Mouse (Mus musculus) erythroblast, embryonic 14.5 days (primary cell): Measurements from ENCODE around the gene Card10.

Experiments
- GATA1 ChIP-seq: IDR thresholded peaks from 2 replicates; pipeline ENCODE4 v1.6.1; 2012; ENCODE audit warnings: low read length, inconsistent platforms, mixed read lengths
- TAL1 ChIP-seq: IDR thresholded peaks from 3 replicates; pipeline ENCODE4 v1.6.1; 2012; ENCODE audit warnings: low read length, inconsistent platforms, mixed read lengths

- TF ChIP-seq GATA1 (no peak), TAL1 (no peak)
These were observed 30.0 kb downstream of the Card10 start for GRCm38 (mm10) chr15:78772856-78773255.
